Mouse (Mus musculus) adrenal gland (tissue): ENCODE results near the gene Cog6.

Experiments used
- intact Hi-C: fragments of 180-260 bp; cut with DNase I; formaldehyde crosslinking; loops from one replicate; pipeline ENCODE4 v1.15.1; 2025

The Cog6 gene

DNA sequence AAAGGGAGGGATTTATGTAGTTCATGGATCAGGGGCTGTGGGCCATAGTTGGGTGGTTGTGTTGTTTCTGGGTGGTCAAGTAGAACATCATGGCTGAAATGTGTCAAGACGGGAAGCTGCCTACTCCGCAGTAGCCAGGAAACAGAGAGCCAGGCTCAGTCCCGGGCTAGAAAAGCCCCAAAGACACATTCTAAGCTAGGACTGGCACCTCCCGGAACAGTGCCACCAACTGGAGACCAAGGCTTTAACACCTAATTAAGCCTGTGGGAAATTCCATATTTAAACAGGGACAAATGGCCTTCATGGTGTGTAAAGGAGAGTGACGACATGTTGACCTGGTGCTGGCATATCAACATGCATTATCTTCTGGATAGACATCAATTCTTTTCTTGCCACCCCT lies 50.0 kb downstream of the Cog6 start:
- intact Hi-C loops: no loop called here

DNA sequence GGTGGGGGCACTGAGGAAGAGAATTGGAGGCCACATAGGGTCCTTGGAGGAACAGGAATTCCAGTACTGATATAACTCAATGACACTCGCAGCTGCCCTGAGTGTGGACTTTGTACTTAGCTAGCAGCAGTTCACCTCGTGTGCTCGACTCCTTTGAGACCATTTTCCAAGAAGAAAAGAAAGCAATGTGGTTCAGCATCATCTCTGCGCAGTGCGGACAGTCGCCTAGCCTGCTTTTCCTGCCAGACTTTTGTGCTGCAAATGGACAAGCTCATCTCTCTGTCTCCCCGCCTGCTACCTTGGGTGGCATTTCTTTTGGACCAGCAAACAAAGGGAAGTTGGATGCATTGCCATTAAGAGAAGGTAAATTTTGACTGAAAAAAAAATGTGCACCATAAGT lies 52.8 kb downstream of the Cog6 start:
- intact Hi-C loops: no loop called here

DNA sequence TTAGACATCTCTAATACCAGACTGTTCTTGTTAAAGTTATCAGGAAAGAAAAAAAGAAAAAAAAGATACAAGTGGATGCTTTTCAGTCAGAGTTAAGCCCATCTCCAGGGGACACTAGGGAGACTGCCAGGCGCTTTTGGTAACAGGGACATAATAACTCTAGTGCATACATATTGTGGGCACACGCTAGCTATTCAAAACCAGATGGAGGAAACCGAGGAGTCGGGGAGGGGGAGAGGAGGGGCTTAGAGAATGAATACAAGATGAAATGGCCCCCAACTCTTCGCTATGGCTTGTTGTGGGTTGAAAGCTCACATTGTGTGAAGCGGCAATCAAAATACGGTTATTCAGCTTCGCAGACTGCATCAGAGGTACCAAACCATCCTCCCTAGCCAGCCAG lies 53.6 kb downstream of the Cog6 start:
- intact Hi-C loops: no loop called here

DNA sequence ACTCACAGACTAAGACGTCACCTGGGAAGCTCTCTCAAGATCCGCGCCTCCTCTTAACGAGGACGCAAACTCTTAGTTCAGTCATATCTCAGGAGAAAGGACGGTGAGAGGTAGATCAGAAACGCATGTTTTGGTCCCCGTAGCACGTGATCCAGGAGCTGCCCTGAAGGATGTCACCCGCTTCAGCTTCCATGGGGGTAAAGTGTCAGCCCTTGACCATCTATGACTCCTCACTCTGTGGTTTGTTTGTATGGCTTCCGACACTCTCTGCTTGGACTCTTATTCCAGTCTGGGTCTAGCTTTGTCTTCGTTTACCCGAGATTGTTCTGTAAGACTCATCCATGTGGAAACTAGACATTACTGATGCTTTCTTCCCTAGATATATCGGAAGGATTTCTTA lies 54.6 kb downstream of the Cog6 start:
- intact Hi-C loops: no loop called here

DNA sequence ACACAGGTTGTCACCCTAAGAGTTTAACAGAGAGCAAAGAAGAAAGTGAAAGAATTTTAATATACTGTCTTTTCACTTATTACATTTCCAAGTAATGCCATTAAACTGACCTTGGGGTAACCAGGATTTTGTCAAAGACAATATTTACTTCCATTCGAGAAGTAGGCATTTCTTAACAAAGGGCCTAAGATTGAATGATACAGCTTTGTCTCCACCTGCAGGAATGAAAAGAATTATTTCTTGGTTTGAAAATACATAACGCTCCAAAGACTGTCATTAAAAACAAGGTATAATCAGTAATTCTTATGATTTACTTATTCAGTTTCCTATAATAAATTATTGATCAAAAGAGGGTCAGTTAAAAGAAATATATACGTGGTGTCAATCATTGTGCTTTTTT lies 55.4 kb downstream of the Cog6 start:
- intact Hi-C loops: no loop called here

DNA sequence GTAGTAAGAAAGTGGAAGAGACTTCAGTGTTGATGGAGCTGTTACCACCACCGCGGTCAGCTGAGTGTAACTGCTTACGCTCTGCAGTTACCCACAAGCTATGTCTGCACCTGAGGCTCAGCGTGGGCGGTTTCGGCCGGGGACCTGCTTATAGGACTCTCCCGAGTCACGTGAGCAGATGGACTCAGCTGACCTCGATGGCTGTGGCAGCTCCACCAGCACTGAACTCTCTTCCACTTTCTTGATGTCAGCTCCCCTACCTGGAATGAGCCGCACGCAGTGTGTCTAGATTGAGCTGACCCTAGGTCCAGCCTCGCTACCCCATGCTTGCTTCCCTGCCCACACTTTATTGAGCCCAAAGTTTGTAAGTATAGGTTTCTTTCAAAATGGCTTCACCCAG lies 56.1 kb downstream of the Cog6 start:
- intact Hi-C loops: no loop called here

DNA sequence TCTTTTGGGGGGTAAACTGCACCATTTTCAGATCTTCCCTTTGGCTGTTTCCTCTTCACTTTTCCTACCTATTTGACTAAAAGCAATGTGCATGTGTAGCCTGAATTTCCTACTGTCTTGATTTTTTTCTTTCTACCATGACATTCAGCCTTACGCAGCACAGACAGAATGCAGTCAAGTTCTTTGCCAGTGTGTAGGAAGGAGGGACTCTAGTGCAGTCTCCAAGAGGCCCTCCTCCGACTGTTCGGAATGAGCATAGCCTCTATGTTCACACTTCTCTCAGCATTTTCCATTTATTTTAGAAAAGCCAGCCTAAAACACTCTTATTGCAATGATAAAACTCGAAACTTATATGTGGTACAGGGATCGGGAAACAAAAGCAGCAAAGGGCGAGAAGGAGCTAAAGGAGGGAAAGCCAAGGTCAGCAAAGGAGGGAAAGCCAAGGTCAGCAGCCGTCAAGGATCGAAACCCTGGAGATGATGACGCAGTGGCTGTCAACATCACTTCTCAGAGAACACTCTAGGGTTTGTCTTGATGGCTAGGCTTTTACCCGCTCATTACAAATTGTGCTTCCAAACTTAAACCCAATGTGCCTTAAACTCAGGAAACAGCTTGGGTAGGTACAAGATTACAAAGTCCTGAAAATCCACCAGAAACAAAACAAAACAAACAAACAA lies 58.5 kb downstream of the Cog6 start:
- intact Hi-C loops: no loop called here

DNA sequence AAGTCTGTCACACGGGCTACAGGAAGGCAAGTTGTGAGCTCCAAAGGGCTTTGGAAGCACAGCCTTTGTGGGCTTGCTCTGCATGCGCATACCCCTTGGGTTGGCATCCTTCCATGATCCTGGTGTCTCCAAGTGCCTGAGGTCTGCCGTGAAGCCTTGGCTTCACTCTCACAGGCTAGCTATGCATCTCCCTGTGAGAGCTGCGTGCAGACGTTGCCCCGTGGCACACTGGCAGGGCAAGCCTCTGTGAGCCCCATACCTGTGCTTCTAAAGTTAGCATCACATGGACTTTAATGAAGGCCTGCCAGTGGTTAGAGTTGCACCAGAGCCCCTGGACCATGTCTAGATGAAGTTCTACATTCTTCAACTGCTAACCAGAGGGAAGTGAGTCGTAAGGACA lies 59.2 kb downstream of the Cog6 start:
- intact Hi-C loops: no loop called here

DNA sequence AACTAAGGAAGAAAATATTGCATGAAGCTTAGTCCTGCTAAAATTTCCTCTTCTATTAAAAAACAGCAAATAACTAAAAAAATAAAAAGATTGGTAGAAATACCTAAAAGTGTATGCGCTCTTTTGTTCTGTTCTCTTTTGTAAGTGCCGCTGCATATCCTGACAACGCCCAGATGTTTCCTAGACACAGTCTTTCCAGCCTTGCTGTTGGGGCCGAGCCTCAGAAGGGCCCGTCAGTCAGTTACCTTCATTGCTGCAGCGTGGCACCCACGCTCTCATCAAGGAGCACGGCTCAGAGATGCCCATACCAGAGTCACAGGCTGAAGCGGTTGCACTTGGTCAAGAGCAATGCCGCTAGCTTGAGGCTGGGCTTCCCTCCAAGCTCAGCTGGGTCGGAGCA lies 60.8 kb downstream of the Cog6 start:
- intact Hi-C loops: no loop called here

DNA sequence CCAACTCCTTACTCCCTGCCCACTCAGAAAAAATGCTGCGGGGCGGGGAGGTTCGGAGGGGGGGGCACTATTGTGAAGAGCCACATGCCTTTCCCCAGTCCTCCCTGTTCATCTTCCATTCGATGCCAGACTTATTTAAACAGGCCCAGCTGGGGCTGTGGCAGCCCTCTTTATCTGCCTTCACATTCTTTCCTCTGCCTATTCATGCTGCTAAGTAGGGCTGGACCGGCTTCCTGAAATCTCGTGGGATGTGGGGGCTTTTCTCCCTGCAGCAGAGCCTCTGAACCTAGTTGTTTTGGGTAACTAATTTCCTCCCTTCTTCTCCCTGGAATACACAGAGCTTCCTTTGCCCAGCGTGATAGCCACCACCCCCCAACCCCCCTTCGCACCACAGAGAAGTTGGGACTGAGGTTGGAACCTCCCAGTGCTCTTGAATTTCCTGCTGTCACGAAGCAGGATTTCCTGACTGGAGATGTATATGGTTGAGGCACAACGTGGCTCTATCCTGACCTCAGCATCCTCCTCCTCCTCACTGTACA lies 61.5 kb downstream of the Cog6 start:
- intact Hi-C loops: no loop called here

DNA sequence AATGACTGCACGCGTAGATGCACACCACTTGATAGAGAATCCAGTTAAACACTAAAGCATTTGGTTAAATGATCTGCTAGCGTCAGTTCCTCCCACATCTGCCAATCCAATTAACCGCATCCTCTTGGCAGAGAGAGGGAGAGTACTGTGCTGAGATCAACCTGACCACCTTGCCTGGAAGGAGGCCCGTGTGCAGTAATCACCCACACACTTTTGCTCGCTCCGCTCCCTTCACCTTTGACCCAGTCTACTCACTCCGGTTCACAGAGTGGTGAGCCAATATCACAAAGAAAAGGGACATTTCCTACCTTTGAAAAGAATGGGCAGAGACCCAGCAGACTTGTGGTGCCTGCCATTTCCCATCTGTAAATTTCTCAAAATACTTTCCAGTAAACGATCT lies 62.4 kb downstream of the Cog6 start:
- intact Hi-C loops: no loop called here

DNA sequence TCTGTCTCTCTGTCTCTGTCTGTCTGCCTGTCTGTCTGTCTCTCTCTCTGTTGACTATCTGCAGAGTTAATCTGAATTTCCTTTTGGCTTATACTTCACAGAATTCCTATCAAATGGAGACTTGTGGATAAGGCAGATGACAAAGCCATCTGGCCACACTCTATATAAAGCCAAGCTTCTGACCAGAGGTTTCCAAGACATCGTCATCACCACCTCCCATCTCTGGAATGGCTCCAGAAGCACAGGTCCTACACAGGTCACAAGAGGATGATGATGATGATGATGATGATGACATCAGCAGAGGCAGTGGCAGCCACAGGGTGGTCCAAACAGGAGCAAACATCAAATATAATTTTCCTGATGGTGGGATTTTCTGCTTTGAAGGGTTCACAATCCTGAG lies 63.2 kb downstream of the Cog6 start:
- intact Hi-C loops: no loop called here

DNA sequence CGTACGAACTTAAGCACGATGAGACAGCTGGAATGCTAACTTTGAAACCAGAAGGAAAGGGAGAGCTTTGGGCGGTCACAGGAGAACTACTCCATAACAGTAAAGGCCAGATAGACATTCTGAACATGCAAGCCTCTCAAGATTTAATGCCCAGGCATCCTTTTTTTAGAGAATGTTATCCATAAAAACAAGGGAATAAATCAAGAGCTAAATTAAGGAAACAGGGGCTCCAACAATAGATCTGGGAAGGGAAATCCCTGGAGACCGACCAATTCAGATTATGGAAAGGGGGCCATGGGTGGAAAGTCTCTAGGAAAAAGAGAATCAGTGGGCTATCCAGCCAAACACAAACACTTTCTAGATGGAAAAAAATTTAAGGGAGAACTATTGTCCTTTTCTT lies 68.2 kb downstream of the Cog6 start:
- intact Hi-C loops: no loop called here

DNA sequence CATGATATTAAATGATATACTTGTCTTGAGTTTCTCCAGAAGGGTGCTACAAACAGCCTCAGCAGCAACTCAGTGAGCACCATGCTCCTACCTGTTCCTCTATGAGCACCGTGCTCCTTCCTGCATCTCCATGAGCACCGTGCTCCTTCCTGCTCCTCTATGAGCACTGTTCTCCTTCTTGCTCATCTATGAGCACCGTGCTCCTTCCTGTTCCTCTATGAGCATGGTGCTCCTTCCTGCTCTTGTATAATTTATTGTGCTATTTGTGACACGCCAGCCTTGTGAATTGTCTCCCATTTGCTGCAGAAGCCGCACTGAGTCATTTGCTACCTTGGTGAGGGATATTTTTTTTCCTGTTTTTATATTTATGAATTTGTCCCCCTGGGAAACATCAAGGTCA lies 69.6 kb downstream of the Cog6 start:
- intact Hi-C loops: no loop called here

DNA sequence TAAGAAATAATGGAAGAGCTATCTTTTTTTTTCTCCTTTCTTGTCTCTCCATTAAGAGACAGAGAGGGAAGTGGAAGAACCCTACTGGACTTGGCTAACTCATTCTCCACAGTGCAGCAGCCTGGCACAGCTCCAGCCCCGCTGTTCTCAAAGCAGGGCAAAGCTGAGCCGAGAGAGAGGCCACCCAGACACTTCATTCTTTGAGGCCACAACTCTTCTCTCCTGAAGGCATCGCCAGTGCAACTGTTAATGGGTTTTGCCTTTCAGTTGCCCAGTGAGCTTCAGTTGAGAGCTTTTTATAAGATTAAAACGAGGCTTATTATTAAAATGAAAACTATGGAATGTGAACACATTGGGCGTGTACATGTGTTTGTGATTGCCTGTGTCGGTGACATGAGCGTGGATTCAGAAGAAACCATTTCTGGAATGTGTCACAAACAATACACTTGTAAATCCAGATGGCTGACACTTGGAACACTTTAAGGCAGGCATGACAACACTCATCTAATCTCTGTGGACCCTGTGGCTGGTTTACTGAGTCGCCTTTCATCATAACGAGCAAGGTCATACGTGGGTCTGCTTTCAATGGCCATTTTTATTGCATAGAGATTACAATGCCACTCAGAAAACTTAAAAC lies 76.1 kb downstream of the Cog6 start:
- intact Hi-C loops: no loop called here

DNA sequence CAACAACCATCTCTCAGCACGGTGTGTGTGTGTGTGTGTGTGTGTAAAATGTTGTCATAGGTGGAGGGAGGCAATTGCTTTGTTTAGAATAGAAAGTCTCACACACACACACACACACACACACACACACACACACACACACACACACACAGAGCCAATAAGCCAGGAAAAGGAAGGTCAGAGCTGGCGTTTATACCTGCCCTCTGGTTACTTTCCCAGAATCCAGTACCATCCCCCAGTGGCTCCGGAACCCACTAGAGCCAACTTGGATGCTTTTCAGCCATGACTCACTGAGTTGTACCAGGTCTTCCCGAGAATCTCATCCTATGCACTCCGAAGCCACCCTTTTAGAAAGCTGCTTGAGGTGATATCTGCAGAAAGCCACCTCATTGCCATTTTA lies 78.6 kb downstream of the Cog6 start:
- intact Hi-C loops: no loop called here

DNA sequence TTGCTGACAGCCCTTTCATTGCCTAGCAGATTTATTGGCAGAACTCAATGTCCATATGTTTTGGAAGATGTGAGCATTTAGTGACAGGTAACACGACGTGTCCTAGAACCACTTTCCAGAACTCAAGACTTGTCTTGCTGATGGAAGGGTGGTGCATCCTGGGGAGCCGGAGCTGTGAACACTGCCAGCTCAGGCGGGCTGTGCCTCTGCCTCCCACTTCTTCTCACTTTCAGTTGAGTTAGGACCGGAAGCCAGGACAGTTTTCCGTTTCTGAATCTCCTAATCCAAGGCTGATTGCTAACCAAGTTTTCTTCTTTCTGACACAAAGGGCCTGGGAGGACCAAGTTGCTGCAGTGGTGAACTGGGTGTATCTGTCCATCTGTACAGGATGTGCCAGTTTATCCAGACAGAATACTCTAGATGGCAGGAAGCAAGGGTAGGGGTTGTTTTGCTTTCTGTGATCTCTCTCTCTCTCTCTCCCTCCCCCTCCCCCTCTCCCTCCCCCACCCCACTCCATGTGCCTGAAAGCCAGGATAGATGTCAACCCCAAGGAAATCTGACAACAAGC lies 79.2 kb downstream of the Cog6 start:
- intact Hi-C loops: no loop called here

DNA sequence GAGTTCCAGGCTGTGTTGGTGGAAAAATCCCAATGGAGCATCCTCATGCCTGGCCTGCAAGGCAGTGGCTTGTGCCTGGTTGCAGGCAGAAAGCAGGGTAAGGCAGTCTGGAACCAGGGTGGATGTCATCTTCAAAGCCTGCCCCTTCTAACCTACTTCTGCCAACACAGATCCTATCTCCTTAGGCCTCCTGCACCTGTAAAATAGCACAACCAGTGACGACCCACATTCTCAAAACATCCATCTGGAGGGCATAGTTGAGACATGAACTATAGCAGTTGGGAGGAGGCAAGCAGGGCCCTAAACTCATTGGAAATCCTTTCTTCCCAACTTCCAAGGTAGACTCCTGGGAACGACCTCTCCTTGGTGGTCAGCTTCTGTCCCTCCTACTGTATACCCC lies 85.1 kb downstream of the Cog6 start:
- intact Hi-C loops: no loop called here
